Mouse (Mus musculus) ES-Bruce4 (cell line): ENCODE results near the gene Gm45208.

Experiments used
- CTCF ChIP-seq: IDR thresholded peaks from one replicate; pipeline ENCODE4 v1.8.1; 2011; ENCODE audit warnings: low read depth, low read length
- EP300 ChIP-seq: IDR thresholded peaks from 2 replicates; pipeline ENCODE4 v1.6.1; 2011; ENCODE audit warnings: low read depth, low read length; ENCODE audit not compliant: insufficient read depth
- POLR2A ChIP-seq: IDR thresholded peaks from one replicate; pipeline ENCODE4 v1.8.1; 2011; ENCODE audit warnings: low read length; ENCODE audit not compliant: insufficient read depth

GRCm38 (mm10) chrX:7745429-7745828, 23.4 kb downstream of the Gm45208 start:
- TF ChIP-seq POLR2A (no peak), CTCF (no peak), EP300 (no peak)
